9 mouse cellular contexts compared by ENCODE assay signal in genomic region chr17:15530141-15530540, GRCm38 (mm10). TPM values are rescaled to one million over a fixed set of nuclear protein-coding genes. Genes with fewer than 3 reads are reported as not detected.
DNase-seq lines count a peak whose midpoint lies in the region; ATAC-seq and TF ChIP-seq lines count a peak whose summit lies in the region.
"Had no signal": no experiment of that assay in that cellular context is flagged by ENCODE, and none has a peak within 500 bp of the region (broad histone marks: within the 10 kb centered on the region; RNA-seq: fewer than 3 reads in every experiment).

No protein-coding gene starts in this region.

- no peaks in the 10 kb centered on the region for H3K9me3 ChIP-seq in neural tube, embryonic 11.5 days (ENCODE audit: control insufficient read depth, low read length)
- H3K9me3 ChIP-seq: liver, embryonic 13.5 days had no signal

- TF ChIP-seq POLR2A in bone marrow, adult 2 months (IDR thresholded peaks at IDR 0.05; ENCODE audit: borderline replicate concordance, control insufficient read depth, low read depth, low read length) = no peak

- peaks cover under 1% of the 10 kb centered on the region; the same call in 1 of the 2 replicates for H3K27me3 ChIP-seq in neural tube, embryonic 11.5 days (ENCODE audit: control insufficient read depth, insufficient read depth, low read length)

- H3K4me3 ChIP-seq in bone marrow, adult 2 months (replicated peaks; ENCODE audit: control insufficient read depth, low read depth, low read length) = no peak overlapping the region
- H3K4me3 ChIP-seq in neural tube, embryonic 11.5 days (ENCODE audit: low read depth, low read length) = no peak overlapping the region
- H3K4me3 ChIP-seq: liver, embryonic 13.5 days had no signal

- WGBS in bone marrow, adult 2 months = 30% methylated on average over 5 of the region's 5 CpGs
- WGBS in neural tube, embryonic 11.5 days = 17% methylated on average over 5 of the region's 5 CpGs

- H3K27ac ChIP-seq in bone marrow, adult 2 months (ENCODE audit: control insufficient read depth, insufficient read depth, low read depth, low read length, poor library complexity) = no peak overlapping the region
- no peak overlapping the region for H3K27ac ChIP-seq in neural tube, embryonic 11.5 days (ENCODE audit: low read depth, low read length)
- H3K27ac ChIP-seq: liver, embryonic 13.5 days had no signal

- H3K36me3 ChIP-seq in neural tube, embryonic 11.5 days (ENCODE audit: control insufficient read depth, insufficient read depth, low read length) = no peaks in the 10 kb centered on the region

- no peak overlapping the region for H3K9ac ChIP-seq in neural tube, embryonic 11.5 days (ENCODE audit: low read length)
- H3K9ac ChIP-seq: liver, embryonic 13.5 days had no signal

- DNase-seq in cerebellum, adult 18-20 months = peak; percentile 34 to 45
- no peak for DNase-seq in cerebellum, adult 11-12 months
- peak; percentile 48 to 50 for DNase-seq in left cerebral cortex, adult 18-20 months (ENCODE audit: low spot score in 2 of 2)
- no peak for DNase-seq in left cerebral cortex, adult 11 months (ENCODE audit: low spot score)
- DNase-seq in kidney, postnatal 4 days = peak; percentile 59 to 68
- DNase-seq in neural tube, embryonic 11.5 days (ENCODE audit: low spot score) = peak; percentile 28
- DNase-seq: liver, embryonic 13.5 days had no signal

- H3K4me1 ChIP-seq in bone marrow, adult 2 months (ENCODE audit: control insufficient read depth, insufficient read depth, low read length) = peaks cover 1% of the 10 kb centered on the region; the same call in 1 of the 2 replicates
- peaks cover 3% of the 10 kb centered on the region; the same call in 1 of the 2 replicates for H3K4me1 ChIP-seq in neural tube, embryonic 11.5 days (ENCODE audit: control insufficient read depth, insufficient read depth, low read length)

- H3K4me2 ChIP-seq in neural tube, embryonic 11.5 days (ENCODE audit: low read depth) = no peak overlapping the region
- H3K4me2 ChIP-seq: liver, embryonic 13.5 days had no signal

- TF ChIP-seq CTCF in bone marrow, adult 2 months (IDR thresholded peaks at IDR 0.05; ENCODE audit: control insufficient read depth, insufficient read depth, low read length) = 0 out of 2 replicates have a peak, but pooled peaks have one; percentile 17

- no peak for ATAC-seq in neural tube, embryonic 11.5 days (ENCODE audit: insufficient read depth, low FRiP score, low TSS enrichment)
- no peak for ATAC-seq in erythroid progenitor cell, adult 5-6 weeks (replicated peaks; ENCODE audit: low FRiP score, poor library complexity, severe bottlenecking)

RNA-seq across cellular contexts. Expression of gene Pdcd2, which starts 3.0 kb away (rescaled TPM):
- 10 to 100 TPM; 17.6 to 22.0 TPM for total RNA-seq in left cerebral cortex, adult 18-20 months (2021)
- polyA plus RNA-seq in bone marrow, adult 2 months (2011; ENCODE audit: insufficient read depth, insufficient read length, low replicate concordance, missing spikeins) = 15.7 and 39.6 TPM in 2 replicates
- 54.9 and 57.9 TPM in 2 replicates for polyA plus RNA-seq in neural tube, embryonic 11.5 days (2014; fragmentation: Nextera tagmentation; extraction: Ambion mirVana)
- 8.8 and 9.7 TPM in 2 replicates for total RNA-seq in erythroid progenitor cell, adult 5-6 weeks (2015; ENCODE audit: low replicate concordance)
- 8.4 and 10.5 TPM in 2 replicates for total RNA-seq in erythroid progenitor cell, adult 5-6 weeks (2017; ENCODE audit: low replicate concordance)

RNA-seq across cellular contexts. Expression of gene Tbp, which starts 30.5 kb away (rescaled TPM):
- 10 to 100 TPM; 25.7 to 30.0 TPM for total RNA-seq in left cerebral cortex, adult 18-20 months (2021)
- polyA plus RNA-seq in bone marrow, adult 2 months (2011; ENCODE audit: insufficient read depth, insufficient read length, low replicate concordance, missing spikeins) = 14.0 and 15.6 TPM in 2 replicates
- 84.7 TPM in 2 replicates for polyA plus RNA-seq in neural tube, embryonic 11.5 days (2014; fragmentation: Nextera tagmentation; extraction: Ambion mirVana)
- 66.7 and 82.2 TPM in 2 replicates for total RNA-seq in erythroid progenitor cell, adult 5-6 weeks (2015; ENCODE audit: low replicate concordance)
- total RNA-seq in erythroid progenitor cell, adult 5-6 weeks (2017; ENCODE audit: low replicate concordance) = 44.2 and 47.7 TPM in 2 replicates

RNA-seq across cellular contexts. Expression of gene Psmb1, which starts 30.6 kb away (rescaled TPM):
- total RNA-seq in left cerebral cortex, adult 18-20 months (2021) = 100 to 1,000 TPM; 133 to 136 TPM
- 146 and 240 TPM in 2 replicates for polyA plus RNA-seq in bone marrow, adult 2 months (2011; ENCODE audit: insufficient read depth, insufficient read length, low replicate concordance, missing spikeins)
- 287 and 288 TPM in 2 replicates for polyA plus RNA-seq in neural tube, embryonic 11.5 days (2014; fragmentation: Nextera tagmentation; extraction: Ambion mirVana)
- 54.8 and 67.9 TPM in 2 replicates for total RNA-seq in erythroid progenitor cell, adult 5-6 weeks (2015; ENCODE audit: low replicate concordance)
- total RNA-seq in erythroid progenitor cell, adult 5-6 weeks (2017; ENCODE audit: low replicate concordance) = 65.8 and 82.7 TPM in 2 replicates

RNA-seq across cellular contexts. Expression of gene Prdm9, which starts 34.0 kb away (rescaled TPM):
- 1 to 10 TPM; 3.1 to 3.3 TPM for total RNA-seq in left cerebral cortex, adult 18-20 months (2021)
- 2.4 and 5.7 TPM in 2 replicates for polyA plus RNA-seq in bone marrow, adult 2 months (2011; ENCODE audit: insufficient read depth, insufficient read length, low replicate concordance, missing spikeins)
- polyA plus RNA-seq in neural tube, embryonic 11.5 days (2014; fragmentation: Nextera tagmentation; extraction: Ambion mirVana) = 1.0 and 1.1 TPM in 2 replicates
- 5.0 TPM in 1 of 2 replicates, not detected in the other for total RNA-seq in erythroid progenitor cell, adult 5-6 weeks (2015; ENCODE audit: low replicate concordance)
- total RNA-seq in erythroid progenitor cell, adult 5-6 weeks (2017; ENCODE audit: low replicate concordance) = 0.13 and 2.2 TPM in 2 replicates

Comparison
In these comparisons a context has a peak if more than half of its experiments do, and no peak if none do; other contexts are left out.
1. DNase-seq: peak in cerebellum, adult 18-20 months (2 of 2), left cerebral cortex, adult 18-20 months (2 of 2), kidney, postnatal 4 days (2 of 2) and neural tube, embryonic 11.5 days (single experiment); none in cerebellum, adult 11-12 months (single experiment) and left cerebral cortex, adult 11 months (single experiment).